Mouse (Mus musculus) embryonic facial prominence, embryonic 13.5 days (tissue): ENCODE data around the gene Rab12. TPM values are rescaled to one million over a fixed set of nuclear protein-coding genes. Genes with fewer than 3 reads are reported as not detected.

Experiments used
- polyA plus RNA-seq: library from polyadenylated mRNA; unstranded; fragments of >200 nt; fragmentation: Nextera tagmentation; extraction: Ambion mirVana; gene quantifications from 2 replicates; pipeline ENCODE4 v1.2.1, GENCODE M21; 2015

Gene Rab12
- polyA plus RNA-seq, 1 experiment from 2014 or later: 55.9 TPM

Other genes with a start within 250 kb of the Rab12 start
- 4.0 and 4.1 TPM in 2 replicates for gene Mtcl1, start 70.0 kb downstream of the Rab12 start, polyA plus RNA-seq
- gene Themis3, start 74.9 kb upstream of the Rab12 start, polyA plus RNA-seq: 0.13 and 0.30 TPM in 2 replicates